Mouse (Mus musculus): Measurements from ENCODE around the gene Tmco3.

DNA sequence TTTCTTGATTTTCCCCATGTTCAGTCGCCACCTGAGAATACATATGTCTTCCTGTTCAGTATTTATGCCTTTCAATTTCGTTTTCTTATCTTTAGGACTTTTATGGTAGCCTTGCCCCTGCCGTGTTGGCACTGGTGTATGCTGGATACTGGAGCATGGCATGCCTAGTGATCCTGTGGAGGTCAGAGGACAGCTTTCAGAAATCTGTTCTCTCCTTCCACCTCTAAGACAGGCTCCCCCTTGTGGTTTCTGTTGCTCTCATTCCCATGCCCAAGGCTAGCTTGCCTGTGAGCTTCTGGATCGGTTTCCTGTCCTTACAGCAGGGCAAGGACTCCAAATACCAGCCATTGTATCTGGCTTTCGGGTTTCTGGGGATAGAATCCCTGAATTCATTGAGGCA, 38.6 kb downstream of the Tmco3 start:
- TF ChIP-seq CTCF (IDR thresholded peaks at IDR 0.05) (peak; percentile 56), POLR2A (IDR thresholded peaks at IDR 0.05; ENCODE audit: insufficient read depth, low read depth, low read length) (no peak)

Measured in heart, adult 2 months (tissue).